Mouse (Mus musculus) kidney, embryonic 15.5 days (tissue): ENCODE results near the gene Nav2. TPM values are rescaled to one million over a fixed set of nuclear protein-coding genes. Genes with fewer than 3 reads are reported as not detected.

ENCODE experiments used
- ATAC-seq: fragments of 200-750 bp; cut with Nextera tagmentation; replicated peaks from 2 replicates; pipeline ENCODE4 v1.8.0; 2017; ENCODE audit warnings: moderate TSS enrichment; ENCODE audit not compliant: low FRiP score
- H3K27ac ChIP-seq: fragments of 300-500 bp; sonication (generic); 2 replicates; pipeline ENCODE4 v1.5.1; 2015; ENCODE audit warnings: mild to moderate bottlenecking, inconsistent platforms
- H3K27me3 ChIP-seq: fragments of 300-500 bp; sonication (generic); 2 replicates; pipeline ENCODE4 v1.6.1; 2015; ENCODE audit warnings: inconsistent platforms
- H3K36me3 ChIP-seq: fragments of 300-500 bp; sonication (generic); 2 replicates; pipeline ENCODE4 v1.6.1; 2015; ENCODE audit warnings: inconsistent platforms
- H3K4me1 ChIP-seq: fragments of 300-500 bp; sonication (generic); 2 replicates; pipeline ENCODE4 v1.6.1; 2015; ENCODE audit warnings: inconsistent platforms
- H3K4me2 ChIP-seq: fragments of 300-500 bp; sonication (generic); 2 replicates; pipeline ENCODE4 v1.6.1; 2015; ENCODE audit warnings: moderate library complexity, mild to moderate bottlenecking, inconsistent platforms
- H3K4me3 ChIP-seq: fragments of 300-500 bp; sonication (generic); replicated peaks from 2 replicates; pipeline ENCODE4 v1.5.1; 2015; ENCODE audit warnings: mild to moderate bottlenecking, inconsistent platforms
- H3K9ac ChIP-seq: fragments of 300-500 bp; sonication (generic); 2 replicates; pipeline ENCODE4 v1.6.1; 2015; ENCODE audit warnings: mild to moderate bottlenecking, inconsistent platforms
- H3K9me3 ChIP-seq: fragments of 300-500 bp; sonication (generic); replicated peaks from 2 replicates; pipeline ENCODE4 v1.6.1; 2016; ENCODE audit warnings: inconsistent platforms
- WGBS: fragments of 180-500 bp; shearing (Covaris S2); methylation state at CpG from one replicate; pipeline ENCODE4 v1.1.7; 2015; ENCODE audit warnings: mixed read lengths; 5-methylcytosine and 5-hydroxymethylcytosine counted together
- polyA plus RNA-seq: library from polyadenylated mRNA; unstranded; fragments of >200 nt; fragmentation: Nextera tagmentation; extraction: Ambion mirVana; gene quantifications from 2 replicates; pipeline ENCODE4 v1.2.1, GENCODE M21; 2015

Gene Nav2
- polyA plus RNA-seq, 1 experiment from 2014 or later: 28.8 TPM

DNA sequence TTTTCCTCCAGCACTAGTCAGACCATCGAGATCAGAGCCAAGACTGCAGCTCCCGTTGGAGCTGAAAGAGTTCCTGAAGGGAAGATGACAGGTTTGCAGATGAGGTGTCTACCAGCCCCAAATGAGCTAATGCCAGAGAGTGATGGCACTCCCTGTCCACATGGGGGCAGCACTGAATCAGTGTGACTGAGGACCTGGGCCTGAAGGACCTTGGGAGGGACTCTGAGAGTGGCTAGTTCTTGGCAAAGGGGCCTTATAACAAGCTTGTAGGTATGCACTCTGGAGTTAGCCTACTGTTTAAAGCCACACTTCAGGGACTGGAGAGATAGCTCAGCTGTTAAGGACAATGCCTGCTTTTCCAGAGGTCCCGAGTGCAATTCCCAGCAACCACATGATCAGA, 217.0 kb downstream of the Nav2 start:
- Histone ChIP-seq H3K4me1 (peaks cover 7% of the 10 kb centered on the region; the same call in 1 of the 2 replicates), H3K4me2 (no peak overlapping the region), H3K27ac (no peak overlapping the region), H3K4me3 (no peak overlapping the region), H3K27me3 (peaks cover 14% of the 10 kb centered on the region), H3K36me3 (no peaks in the 10 kb centered on the region), H3K9ac (no peak overlapping the region), H3K9me3 (no peaks in the 10 kb centered on the region)
- no peak; the same call in 1 of the 2 replicates for ATAC-seq
- 40% methylated on average over 3 of the region's 3 CpGs for whole genome bisulfite sequencing

DNA sequence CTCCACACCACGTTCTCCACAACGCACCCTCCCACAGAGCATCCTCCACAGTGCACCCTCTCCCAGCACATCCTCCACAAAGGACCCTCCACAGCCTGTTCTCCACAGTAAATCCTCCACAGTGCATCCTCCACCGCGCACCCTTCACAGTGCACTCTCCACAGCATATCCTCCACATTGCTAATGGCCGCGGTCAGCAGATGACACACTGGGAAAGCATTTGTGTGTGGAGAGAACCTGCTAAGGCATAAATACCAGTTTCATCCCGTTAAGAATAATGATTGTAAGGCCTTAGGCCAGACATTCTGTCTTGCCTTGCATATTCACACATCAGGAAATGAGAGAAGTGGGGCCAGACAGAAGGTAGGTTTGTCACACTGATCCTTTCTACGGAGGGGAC, 219.7 kb downstream of the Nav2 start:
- peaks cover 3% of the 10 kb centered on the region; the same call in 1 of the 2 replicates for H3K4me1 ChIP-seq
- no peak overlapping the region for H3K9ac ChIP-seq
- no peak for ATAC-seq
- WGBS: 82% methylated on average over 8 of the region's 8 CpGs
- no peaks in the 10 kb centered on the region for H3K9me3 ChIP-seq
- no peak overlapping the region for H3K4me2 ChIP-seq
- H3K4me3 ChIP-seq: no peak overlapping the region
- H3K36me3 ChIP-seq: no peaks in the 10 kb centered on the region
- H3K27ac ChIP-seq: no peak overlapping the region
- peaks cover 12% of the 10 kb centered on the region; the same call in 1 of the 2 replicates for H3K27me3 ChIP-seq

GRCm38 (mm10) chr7:49132851-49133351, 224.4 kb downstream of the Nav2 start:
- peak; percentile 69 for ATAC-seq
- Histone ChIP-seq H3K4me2 (0 out of 2 replicates have a peak overlapping the region, but pooled peaks have one; percentile 8), H3K9ac (no peak overlapping the region), H3K4me1 (peaks cover 3% of the 10 kb centered on the region; the same call in 1 of the 2 replicates), H3K4me3 (no peak overlapping the region), H3K27ac (no peak overlapping the region), H3K36me3 (no peaks in the 10 kb centered on the region), H3K9me3 (no peaks in the 10 kb centered on the region), H3K27me3 (peaks cover 6% of the 10 kb centered on the region; the same call in 1 of the 2 replicates)
- WGBS: 33% methylated on average over 10 of the region's 10 CpGs

GRCm38 (mm10) chr7:49134396-49134795, 225.9 kb downstream of the Nav2 start:
- peaks cover 3% of the 10 kb centered on the region; the same call in 1 of the 2 replicates for H3K4me1 ChIP-seq
- no peak for ATAC-seq
- no peak overlapping the region for H3K4me2 ChIP-seq
- no peak overlapping the region for H3K4me3 ChIP-seq
- no peaks in the 10 kb centered on the region for H3K9me3 ChIP-seq
- 81% methylated on average over 5 of the region's 5 CpGs for WGBS
- no peak overlapping the region for H3K9ac ChIP-seq
- no peak overlapping the region for H3K27ac ChIP-seq
- peaks cover 6% of the 10 kb centered on the region; the same call in 1 of the 2 replicates for H3K27me3 ChIP-seq
- H3K36me3 ChIP-seq: no peaks in the 10 kb centered on the region

GRCm38 (mm10) chr7:49139762-49140161, 231.2 kb downstream of the Nav2 start:
- no peak overlapping the region for H3K27ac ChIP-seq
- no peaks in the 10 kb centered on the region for H3K9me3 ChIP-seq
- WGBS: 58% methylated on average over 2 of the region's 2 CpGs
- H3K4me1 ChIP-seq: no peaks in the 10 kb centered on the region
- H3K36me3 ChIP-seq: no peaks in the 10 kb centered on the region
- no peak overlapping the region for H3K4me2 ChIP-seq
- H3K27me3 ChIP-seq: no peaks in the 10 kb centered on the region
- no peak for ATAC-seq
- H3K4me3 ChIP-seq: no peak overlapping the region
- no peak overlapping the region for H3K9ac ChIP-seq

DNA sequence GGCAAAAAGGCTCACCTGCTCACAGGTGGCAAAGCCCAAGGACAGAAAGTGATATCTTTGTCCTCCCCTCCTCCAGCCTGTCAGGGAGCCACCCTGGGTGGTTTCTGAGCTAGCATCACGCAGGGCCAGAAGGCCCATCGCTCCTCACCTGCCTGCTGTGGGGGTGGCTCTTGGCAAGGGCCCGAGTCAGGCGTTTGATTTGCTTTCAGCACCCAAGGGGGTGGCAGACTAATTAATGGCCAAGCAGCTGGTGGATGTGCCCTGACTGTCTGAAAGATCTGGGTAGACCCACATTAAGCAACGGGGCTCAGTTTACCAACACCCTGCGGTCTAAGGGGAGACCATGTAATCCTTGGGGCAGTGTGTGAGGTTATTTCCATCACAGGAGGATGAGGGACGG, 235.4 kb downstream of the Nav2 start:
- 0 out of 2 replicates have a peak, but pooled peaks have one; percentile 22 for ATAC-seq
- H3K9me3 ChIP-seq: no peaks in the 10 kb centered on the region
- no peaks in the 10 kb centered on the region for H3K36me3 ChIP-seq
- no peak overlapping the region for H3K27ac ChIP-seq
- H3K4me1 ChIP-seq: peaks cover 16% of the 10 kb centered on the region
- H3K4me3 ChIP-seq: no peak overlapping the region
- H3K27me3 ChIP-seq: no peaks in the 10 kb centered on the region
- no peak overlapping the region for H3K9ac ChIP-seq
- H3K4me2 ChIP-seq: no peak overlapping the region
- 77% methylated on average over 7 of the region's 7 CpGs for WGBS

DNA sequence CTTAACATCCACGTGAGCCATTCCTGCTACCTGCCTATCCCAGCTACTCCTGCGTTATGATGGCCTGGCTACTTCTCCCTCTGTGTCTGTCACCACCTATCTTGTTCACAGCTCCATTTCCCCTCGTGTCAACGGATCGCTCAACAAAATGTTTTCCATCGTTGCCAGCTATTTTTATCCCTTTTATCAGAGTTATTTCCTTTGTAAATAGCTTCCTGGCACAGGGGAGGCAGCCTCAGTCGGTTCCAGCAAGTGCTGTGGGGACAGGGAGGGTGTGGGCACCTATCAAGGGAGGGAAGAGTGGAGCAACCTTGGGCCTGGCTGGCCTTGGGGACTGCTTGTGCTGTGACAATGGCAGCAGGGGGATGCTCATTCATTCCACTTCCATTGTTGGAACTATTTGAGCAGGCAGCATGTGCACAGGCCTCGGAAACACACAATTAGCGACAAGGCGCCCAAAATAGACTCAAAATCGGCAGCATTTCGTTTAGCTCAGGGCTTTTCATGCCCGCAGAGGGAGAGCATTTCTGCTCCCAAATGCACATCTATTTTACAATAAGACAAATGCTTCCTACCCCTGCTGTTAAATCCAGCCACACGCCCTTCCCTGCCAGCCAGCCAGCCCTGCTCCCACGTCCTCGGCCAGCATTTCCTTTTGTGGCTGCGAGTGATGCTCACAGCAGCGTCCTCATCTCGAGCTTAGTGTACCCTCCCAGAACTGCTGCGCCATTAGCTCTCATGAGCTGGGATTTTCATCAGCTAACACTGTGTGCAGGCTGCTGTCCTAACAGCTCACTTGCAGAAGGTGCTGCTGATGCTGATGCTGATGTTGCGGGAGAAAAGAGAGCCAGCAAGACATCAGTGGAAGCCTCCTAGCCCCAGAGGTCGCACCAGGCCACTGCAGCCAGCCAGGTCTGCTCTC, 237.5 kb downstream of the Nav2 start:
- H3K4me1 ChIP-seq: peaks cover 16% of the 10 kb centered on the region
- H3K27ac ChIP-seq: 0 out of 2 replicates have a peak overlapping the region, but pooled peaks have one; percentile 13
- H3K4me2 ChIP-seq: no peak overlapping the region
- no peak overlapping the region for H3K4me3 ChIP-seq
- 65% methylated on average over 22 of the region's 22 CpGs for WGBS
- no peaks in the 10 kb centered on the region for H3K27me3 ChIP-seq
- 0 out of 2 replicates have a peak, but pooled peaks have one; percentile 44 for ATAC-seq
- no peaks in the 10 kb centered on the region for H3K36me3 ChIP-seq
- H3K9me3 ChIP-seq: no peaks in the 10 kb centered on the region
- no peak overlapping the region for H3K9ac ChIP-seq

DNA sequence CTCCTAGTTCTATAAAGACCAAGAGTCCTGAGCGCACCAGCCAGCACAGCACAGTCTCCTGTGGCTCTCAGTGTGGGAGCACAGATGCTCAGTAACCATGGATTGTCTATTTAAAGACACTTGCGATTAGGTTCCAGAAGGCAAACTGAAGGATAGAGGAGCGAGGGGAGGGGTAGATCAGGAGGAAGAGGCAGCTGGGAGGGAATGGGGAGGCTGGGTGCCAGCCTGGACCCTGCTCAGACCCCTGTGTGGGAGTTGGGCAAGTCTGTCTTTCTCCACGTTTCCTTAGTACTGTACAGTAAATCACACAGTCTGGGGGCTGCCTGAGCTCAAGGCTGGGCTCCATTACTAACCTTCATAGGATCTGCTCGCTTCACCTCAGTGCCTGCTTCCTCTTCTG, 243.8 kb downstream of the Nav2 start:
- Histone ChIP-seq H3K36me3 (no peaks in the 10 kb centered on the region), H3K4me3 (no peak overlapping the region), H3K4me1 (peaks cover 16% of the 10 kb centered on the region), H3K4me2 (peak overlapping the region; percentile 20; the same call in 1 of the 2 replicates), H3K9ac (no peak overlapping the region), H3K27ac (no peak overlapping the region), H3K9me3 (0 out of 2 replicates have a peak, but pooled peaks cover 5% of the 10 kb centered on the region), H3K27me3 (no peaks in the 10 kb centered on the region)
- ATAC-seq: peak; percentile 98
- 27% methylated on average over 5 of the region's 5 CpGs for WGBS

- H3K27me3 ChIP-seq: no peaks in the 10 kb centered on the region
Measured at GRCm38 (mm10) chr7:49152713-49153112, 244.2 kb downstream of the Nav2 start.

DNA sequence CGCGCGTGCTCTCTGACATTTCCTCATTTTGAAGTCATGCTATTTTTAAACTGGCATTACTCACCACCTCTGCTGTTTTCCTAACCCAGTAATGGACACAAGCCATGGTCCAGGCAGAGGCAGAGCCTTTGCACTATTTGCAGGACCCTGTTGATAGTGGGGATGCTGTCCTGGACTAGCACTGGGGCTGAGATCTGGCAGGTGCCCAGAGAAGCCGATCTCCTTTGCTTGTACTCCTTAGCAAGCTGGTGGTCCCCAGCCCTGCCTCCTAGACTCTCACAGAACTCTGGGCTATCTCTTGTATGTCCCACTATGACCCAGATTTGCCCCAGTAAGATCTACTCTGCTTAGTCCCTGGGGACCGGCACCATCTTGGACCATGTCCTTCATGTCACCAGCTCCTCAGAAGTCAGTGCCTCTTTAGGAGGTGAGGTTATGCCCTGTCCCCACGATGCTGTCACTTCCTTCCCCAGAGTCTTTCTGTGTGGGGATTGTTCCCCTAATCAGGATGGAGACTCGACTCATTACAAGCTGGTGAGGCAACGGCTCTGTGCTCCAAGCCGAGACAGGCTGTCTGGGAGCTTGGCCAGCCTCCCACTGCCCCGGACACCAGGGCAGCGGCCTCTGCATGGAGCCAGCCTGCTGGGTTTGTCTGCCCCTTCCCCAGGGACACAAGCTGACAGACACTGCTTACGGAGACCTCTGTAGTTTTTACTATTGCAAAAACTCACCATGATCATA, 250.3 kb downstream of the Nav2 start:
- ATAC-seq: no peak; the same call in 1 of the 2 replicates
- H3K4me2 ChIP-seq: no peak overlapping the region
- H3K9ac ChIP-seq: no peak overlapping the region
- peaks cover 3% of the 10 kb centered on the region; the same call in 1 of the 2 replicates for H3K27me3 ChIP-seq
- H3K4me3 ChIP-seq: no peak overlapping the region
- H3K4me1 ChIP-seq: peaks cover 13% of the 10 kb centered on the region
- no peak overlapping the region for H3K27ac ChIP-seq
- no peaks in the 10 kb centered on the region for H3K36me3 ChIP-seq
- H3K9me3 ChIP-seq: 0 out of 2 replicates have a peak, but pooled peaks cover 5% of the 10 kb centered on the region
- 72% methylated on average over 12 of the region's 12 CpGs for WGBS

More at GRCm38 (mm10) chr7:49152713-49153112, 244.2 kb downstream of the Nav2 start:
- Histone ChIP-seq H3K36me3 (no peaks in the 10 kb centered on the region), H3K9ac (no peak overlapping the region), H3K4me1 (peaks cover 16% of the 10 kb centered on the region), H3K4me2 (peak overlapping the region; percentile 20; the same call in 1 of the 2 replicates), H3K27ac (no peak overlapping the region), H3K4me3 (no peak overlapping the region), H3K9me3 (0 out of 2 replicates have a peak, but pooled peaks cover 5% of the 10 kb centered on the region)
- WGBS: 43% methylated on average over 9 of the region's 9 CpGs
- ATAC-seq: no peak; the same call in 1 of the 2 replicates

DNA sequence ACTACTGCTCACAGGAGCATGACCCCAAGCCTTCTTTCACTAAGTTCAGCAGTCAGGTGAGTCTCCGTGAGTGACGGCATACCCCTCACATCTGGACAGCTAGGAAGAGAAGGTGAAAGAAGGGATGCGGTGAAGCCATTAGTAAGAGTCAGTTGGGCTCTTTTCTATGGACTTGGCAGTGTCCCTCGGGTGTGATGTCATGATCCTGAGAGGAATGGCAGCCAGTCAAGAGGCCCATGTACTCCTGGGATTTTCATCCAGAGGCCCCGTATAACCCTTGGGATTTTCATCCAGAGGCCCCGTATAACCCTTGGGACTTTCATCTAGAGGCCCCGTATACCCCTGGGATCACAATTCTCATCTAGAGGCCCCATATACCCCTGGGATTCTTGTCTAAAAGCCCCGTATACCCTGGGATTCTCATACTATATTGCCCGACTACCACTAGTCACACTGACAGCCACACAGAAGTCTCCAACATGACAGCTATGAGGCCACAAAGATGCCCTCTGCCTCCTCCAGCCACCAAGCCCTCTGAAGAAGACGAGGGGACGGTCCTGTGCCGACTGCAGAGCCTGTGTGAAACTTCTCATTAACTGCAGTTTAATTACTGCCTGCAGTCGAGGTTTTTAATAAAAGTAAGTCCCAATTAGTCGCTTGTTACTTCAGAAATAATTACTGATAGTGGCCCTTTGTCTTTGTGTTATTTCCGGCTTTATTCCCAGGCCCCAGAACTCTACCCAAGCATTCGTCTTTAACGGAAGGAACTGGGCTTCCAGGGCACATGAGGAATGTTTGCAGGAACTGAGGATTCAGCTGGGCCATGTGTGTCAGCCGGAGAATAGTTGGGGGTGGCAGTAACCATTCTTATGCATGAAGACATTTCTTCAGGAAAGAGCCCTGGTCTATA, 251.4 kb downstream of the Nav2 start:
- H3K4me3 ChIP-seq: no peak overlapping the region
- H3K36me3 ChIP-seq: no peaks in the 10 kb centered on the region
- 0 out of 2 replicates have a peak, but pooled peaks cover 5% of the 10 kb centered on the region for H3K9me3 ChIP-seq
- no peak for ATAC-seq
- no peak overlapping the region for H3K27ac ChIP-seq
- no peak overlapping the region for H3K9ac ChIP-seq
- 80% methylated on average over 18 of the region's 18 CpGs for WGBS
- H3K4me2 ChIP-seq: no peak overlapping the region
- H3K4me1 ChIP-seq: peaks cover 13% of the 10 kb centered on the region
- peaks cover 3% of the 10 kb centered on the region; the same call in 1 of the 2 replicates for H3K27me3 ChIP-seq
